Comparison of ENCODE assay signal across 9 mouse cellular contexts in genomic region chr2:27026857-27027617, GRCm38 (mm10). TPM values are rescaled to one million over a fixed set of nuclear protein-coding genes. Genes with fewer than 3 reads are reported as not detected.
DNase-seq lines count a peak whose midpoint lies in the region; ATAC-seq and TF ChIP-seq lines count a peak whose summit lies in the region.
"Had no signal": no experiment of that assay in that cellular context is flagged by ENCODE, and none has a peak within 500 bp of the region (broad histone marks: within the 10 kb centered on the region; RNA-seq: fewer than 3 reads in every experiment).

No protein-coding gene starts in this region.

- no peak overlapping the region for H3K9ac ChIP-seq in limb, embryonic 11.5 days (ENCODE audit: low read length)
- peak overlapping the region; percentile 52 for H3K9ac ChIP-seq in neural tube, embryonic 15.5 days (replicated peaks)

- H3K9me3 ChIP-seq in limb, embryonic 11.5 days (ENCODE audit: control insufficient read depth, low read length) = no peaks in the 10 kb centered on the region
- H3K9me3 ChIP-seq in neural tube, embryonic 15.5 days (replicated peaks) = no peaks in the 10 kb centered on the region

- no peaks in the 10 kb centered on the region for H3K27me3 ChIP-seq in limb, embryonic 11.5 days (ENCODE audit: control insufficient read depth, insufficient read depth, low read length)
- 0 out of 2 replicates have a peak, but pooled peaks cover 3% of the 10 kb centered on the region for H3K27me3 ChIP-seq in neural tube, embryonic 15.5 days (replicated peaks)

- no peak for ATAC-seq in limb, embryonic 11.5 days (ENCODE audit: insufficient number of reproducible peaks, low FRiP score, low TSS enrichment, low read depth)
- ATAC-seq in neural tube, embryonic 15.5 days (ENCODE audit: low FRiP score) = no peak

- no peaks in the 10 kb centered on the region for H3K36me3 ChIP-seq in limb, embryonic 11.5 days (ENCODE audit: control insufficient read depth, insufficient read depth, low read length)
- H3K36me3 ChIP-seq in neural tube, embryonic 15.5 days = no peaks in the 10 kb centered on the region

- peak overlapping the region; percentile 48 for H3K4me3 ChIP-seq in embryonic fibroblast, embryonic 13.5 days (ENCODE audit: insufficient read depth, low read length)
- H3K4me3 ChIP-seq in limb, embryonic 11.5 days (ENCODE audit: low read depth, low read length) = no peak overlapping the region
- peak overlapping the region; percentile 49 for H3K4me3 ChIP-seq in neural tube, embryonic 15.5 days (replicated peaks)
- H3K4me3 ChIP-seq in lung, adult 2 months (replicated peaks; ENCODE audit: extremely low read depth, low read depth, low read length) = no peak overlapping the region

- peak overlapping the region; percentile 57; the same call in 1 of the 2 replicates for H3K4me2 ChIP-seq in limb, embryonic 11.5 days (ENCODE audit: low read depth, severe bottlenecking)
- H3K4me2 ChIP-seq in neural tube, embryonic 15.5 days = peak overlapping the region; percentile 74

- no peak for TF ChIP-seq CTCF in embryonic fibroblast, embryonic 13.5 days (IDR thresholded peaks at IDR 0.05; ENCODE audit: borderline replicate concordance, insufficient read depth, low read length)
- no peak for TF ChIP-seq CTCF in lung, adult 2 months (IDR thresholded peaks at IDR 0.05; ENCODE audit: insufficient read depth, low read length)

- H3K4me1 ChIP-seq in embryonic fibroblast, embryonic 13.5 days (ENCODE audit: control insufficient read depth, insufficient read depth, low read length) = peaks cover 2% of the 10 kb centered on the region; the same call in 1 of the 2 replicates
- 0 out of 2 replicates have a peak, but pooled peaks cover 2% of the 10 kb centered on the region for H3K4me1 ChIP-seq in limb, embryonic 11.5 days (ENCODE audit: control insufficient read depth, insufficient read depth, low read length)
- peaks cover 18% of the 10 kb centered on the region for H3K4me1 ChIP-seq in neural tube, embryonic 15.5 days
- H3K4me1 ChIP-seq in lung, adult 2 months (ENCODE audit: control insufficient read depth, insufficient read depth, low read length) = peaks cover 4% of the 10 kb centered on the region; the same call in 1 of the 2 replicates

- 83% methylated on average over 10 of the region's 10 CpGs for WGBS in limb, embryonic 11.5 days
- 63% methylated on average over 10 of the region's 10 CpGs for WGBS in neural tube, embryonic 15.5 days
- WGBS in lung, adult 2 months = 70% methylated on average over 10 of the region's 10 CpGs

- DNase-seq in left cerebral cortex, postnatal 4 days = peak; percentile 32
- no peak for DNase-seq in left cerebral cortex, adult 18-20 months (ENCODE audit: low spot score in 2 of 2)
- no peak for DNase-seq in limb, embryonic 11.5 days (ENCODE audit: low spot score)
- no peak for DNase-seq in lung, postnatal 25 days (ENCODE audit: low spot score)
- DNase-seq in lung, adult 2 months = no peak
- DNase-seq in kidney, postnatal 14 days = no peak

- TF ChIP-seq POLR2A in embryonic fibroblast, embryonic 13.5 days (IDR thresholded peaks at IDR 0.05; ENCODE audit: low read depth, low read length) = no peak
- no peak for TF ChIP-seq POLR2A in lung, adult 2 months (IDR thresholded peaks at IDR 0.05; ENCODE audit: borderline replicate concordance, extremely low read depth, low read depth, low read length)

- no peak overlapping the region for H3K27ac ChIP-seq in embryonic fibroblast, embryonic 13.5 days (ENCODE audit: insufficient read depth, low read length)
- no peak overlapping the region for H3K27ac ChIP-seq in limb, embryonic 11.5 days (replicated peaks; ENCODE audit: low read depth, low read length)
- peak overlapping the region; percentile 80 for H3K27ac ChIP-seq in neural tube, embryonic 15.5 days (replicated peaks)

- intact Hi-C loops in left cerebral cortex, postnatal 4 days (cut with DNase I) = no loop called here

RNA-seq across cellular contexts. Expression of gene Slc2a6, which starts 0.8 kb away (rescaled TPM):
- 10 to 100 TPM; 23.3 to 27.5 TPM for total RNA-seq in left cerebral cortex, postnatal 4 days (2021)
- total RNA-seq in left cerebral cortex, adult 18-20 months (2021) = 10 to 100 TPM; 21.5 to 27.5 TPM
- 2.4 and 6.0 TPM in 2 replicates for polyA plus RNA-seq in embryonic fibroblast, embryonic 13.5 days (2011; ENCODE audit: insufficient read length, low read depth, missing spikeins)
- 0.72 and 1.3 TPM in 2 replicates for polyA plus RNA-seq in limb, embryonic 11.5 days (2014; fragmentation: Nextera tagmentation; extraction: Ambion mirVana)
- 17.2 and 20.0 TPM in 2 replicates for polyA plus RNA-seq in neural tube, embryonic 15.5 days (2015; fragmentation: Nextera tagmentation; extraction: Ambion mirVana)
- polyA plus RNA-seq in lung, adult 2 months (2012; rRNA removed) = 6.2 and 9.5 TPM in 2 replicates

RNA-seq across cellular contexts. Expression of gene Cacfd1, which starts 17.3 kb away (rescaled TPM):
- 10 to 100 TPM; 73.1 to 80.5 TPM for total RNA-seq in left cerebral cortex, postnatal 4 days (2021)
- total RNA-seq in left cerebral cortex, adult 18-20 months (2021) = 10 to 100 TPM; 46.8 to 47.0 TPM
- 34.8 and 35.5 TPM in 2 replicates for polyA plus RNA-seq in embryonic fibroblast, embryonic 13.5 days (2011; ENCODE audit: insufficient read length, low read depth, missing spikeins)
- polyA plus RNA-seq in limb, embryonic 11.5 days (2014; fragmentation: Nextera tagmentation; extraction: Ambion mirVana) = 86.7 and 92.9 TPM in 2 replicates
- 98.5 and 103 TPM in 2 replicates for polyA plus RNA-seq in neural tube, embryonic 15.5 days (2015; fragmentation: Nextera tagmentation; extraction: Ambion mirVana)
- polyA plus RNA-seq in lung, adult 2 months (2012; rRNA removed) = 43.7 and 49.2 TPM in 2 replicates

RNA-seq across cellular contexts. Expression of gene Mymk, which starts 44.9 kb away (rescaled TPM):
- total RNA-seq in left cerebral cortex, postnatal 4 days (2021) = under 1 TPM in 1 of 2 experiments, not detected in 1; 0.42 TPM
- under 1 TPM; 0.52 to 1.00 TPM for total RNA-seq in left cerebral cortex, adult 18-20 months (2021)
- polyA plus RNA-seq in embryonic fibroblast, embryonic 13.5 days (2011; ENCODE audit: insufficient read length, low read depth, missing spikeins) = not detected in 2 replicates
- polyA plus RNA-seq in limb, embryonic 11.5 days (2014; fragmentation: Nextera tagmentation; extraction: Ambion mirVana) = 5.7 and 6.2 TPM in 2 replicates
- polyA plus RNA-seq in neural tube, embryonic 15.5 days (2015; fragmentation: Nextera tagmentation; extraction: Ambion mirVana) = 2.5 and 3.4 TPM in 2 replicates
- polyA plus RNA-seq in lung, adult 2 months (2012; rRNA removed) = 0.19 and 0.32 TPM in 2 replicates

RNA-seq across cellular contexts. Expression of gene Adamtsl2, which starts 52.1 kb away (rescaled TPM):
- 10 to 100 TPM; 23.8 to 25.1 TPM for total RNA-seq in left cerebral cortex, postnatal 4 days (2021)
- 10 to 100 TPM; 15.5 to 21.8 TPM for total RNA-seq in left cerebral cortex, adult 18-20 months (2021)
- polyA plus RNA-seq in embryonic fibroblast, embryonic 13.5 days (2011; ENCODE audit: insufficient read length, low read depth, missing spikeins) = 0.17 and 0.95 TPM in 2 replicates
- polyA plus RNA-seq in limb, embryonic 11.5 days (2014; fragmentation: Nextera tagmentation; extraction: Ambion mirVana) = 9.4 and 10.2 TPM in 2 replicates
- polyA plus RNA-seq in neural tube, embryonic 15.5 days (2015; fragmentation: Nextera tagmentation; extraction: Ambion mirVana) = 7.2 and 7.7 TPM in 2 replicates
- 50.7 and 73.0 TPM in 2 replicates for polyA plus RNA-seq in lung, adult 2 months (2012; rRNA removed)

RNA-seq across cellular contexts. Expression of gene Adamts13, which starts 53.8 kb away (rescaled TPM):
- total RNA-seq in left cerebral cortex, postnatal 4 days (2021) = not detected
- total RNA-seq in left cerebral cortex, adult 18-20 months (2021) = 1 to 10 TPM; 1.3 to 2.7 TPM
- not detected in 2 replicates for polyA plus RNA-seq in embryonic fibroblast, embryonic 13.5 days (2011; ENCODE audit: insufficient read length, low read depth, missing spikeins)
- polyA plus RNA-seq in limb, embryonic 11.5 days (2014; fragmentation: Nextera tagmentation; extraction: Ambion mirVana) = 0.05 and 0.06 TPM in 2 replicates
- 0.09 TPM in 1 of 2 replicates, not detected in the other for polyA plus RNA-seq in neural tube, embryonic 15.5 days (2015; fragmentation: Nextera tagmentation; extraction: Ambion mirVana)
- polyA plus RNA-seq in lung, adult 2 months (2012; rRNA removed) = 0.83 and 1.1 TPM in 2 replicates
- polyA plus RNA-seq: heart, postnatal 0 days had no signal

Comparison
In these comparisons a context has a peak if more than half of its experiments do, and no peak if none do; other contexts are left out.
1. H3K4me3 ChIP-seq: peak in embryonic fibroblast, embryonic 13.5 days (single experiment) and neural tube, embryonic 15.5 days (single experiment); none in limb, embryonic 11.5 days (single experiment) and lung, adult 2 months (single experiment).